8 mouse cellular contexts compared by ENCODE assay signal in the genomic region with DNA sequence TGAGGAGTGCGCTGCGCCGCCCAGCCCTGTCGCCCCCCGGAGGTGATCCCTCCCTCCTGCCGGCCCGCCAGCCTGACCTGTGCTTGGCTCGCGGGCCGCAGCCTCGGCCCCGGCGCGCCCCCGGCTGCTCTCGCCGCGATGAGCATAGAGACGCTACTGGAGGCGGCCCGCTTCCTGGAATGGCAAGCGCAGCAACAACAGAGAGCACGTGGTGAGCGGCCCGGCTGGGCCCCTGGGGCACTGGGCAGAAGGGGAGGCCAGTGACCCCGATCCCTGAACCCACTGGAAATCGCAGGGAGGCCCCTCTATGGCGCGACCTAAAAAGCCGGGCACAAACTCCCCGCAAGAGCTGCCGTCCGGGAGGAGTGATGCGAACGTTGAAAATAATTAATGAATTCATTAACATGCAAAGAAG. TPM values are rescaled to one million over a fixed set of nuclear protein-coding genes. Genes with fewer than 3 reads are reported as not detected.
A peak's percentile ranks its signal among the peaks of the same experiment; 100 is the strongest.
DNase-seq lines count a peak whose midpoint lies in the region; ATAC-seq and TF ChIP-seq lines count a peak whose summit lies in the region.

No protein-coding gene starts in this region.

- 0 out of 2 replicates have a peak, but pooled peaks have one; percentile 1 for ATAC-seq in intestine, embryonic 16.5 days
- no peak for ATAC-seq in liver, postnatal 0 days
- ATAC-seq in neural tube, embryonic 15.5 days (ENCODE audit: low FRiP score): peak; percentile 7; the same call in 1 of the 2 replicates

- no peak for TF ChIP-seq EP300 in liver, postnatal 0 days (IDR thresholded peaks at IDR 0.05; ENCODE audit: low read depth)

- H3K27ac ChIP-seq in intestine, embryonic 16.5 days (ENCODE audit: low read length): peak overlapping the region; percentile 97
- H3K27ac ChIP-seq in liver, postnatal 0 days (ENCODE audit: low read depth): peak overlapping the region; percentile 98
- H3K27ac ChIP-seq in neural tube, embryonic 15.5 days (replicated peaks): peak overlapping the region; percentile 97

- peak overlapping the region; percentile 89 for H3K4me3 ChIP-seq in intestine, embryonic 16.5 days (ENCODE audit: low read length)
- H3K4me3 ChIP-seq in liver, postnatal 0 days (ENCODE audit: low read depth, low read length): peak overlapping the region; percentile 85
- H3K4me3 ChIP-seq in neural tube, embryonic 15.5 days (replicated peaks): peak overlapping the region; percentile 99

- 0% methylated on average over 35 of the region's 35 CpGs for WGBS in intestine, embryonic 16.5 days
- WGBS in liver, postnatal 0 days (ENCODE audit: insufficient replicate concordance): 2% methylated on average over 35 of the region's 35 CpGs
- WGBS in neural tube, embryonic 15.5 days: under 1% methylated on average over 35 of the region's 35 CpGs

- no peaks in the 10 kb centered on the region for H3K36me3 ChIP-seq in intestine, embryonic 16.5 days (ENCODE audit: control insufficient read depth, insufficient read depth, low read length)
- H3K36me3 ChIP-seq in liver, postnatal 0 days (replicated peaks; ENCODE audit: insufficient read depth, low read length): no peaks in the 10 kb centered on the region
- H3K36me3 ChIP-seq in neural tube, embryonic 15.5 days: no peaks in the 10 kb centered on the region

- no peak for TF ChIP-seq CTCF in liver, postnatal 0 days (IDR thresholded peaks at IDR 0.05; ENCODE audit: low read depth)

- DNase-seq in ovary, postnatal 36 days (ENCODE audit: low spot score): peak; percentile 59
- DNase-seq in ovary, adult 18-20 months (ENCODE audit: low spot score): no peak
- peak; percentile 77 for DNase-seq in cerebellum, adult 11-12 months
- DNase-seq in forelimb bud, embryonic 11.5 days (ENCODE audit: low read depth, low spot score): peak; percentile 21
- peak; percentile 66 for DNase-seq in liver, postnatal 0 days
- no peak for DNase-seq in frontal cortex, postnatal 14 days (ENCODE audit: low spot score in 2 of 2)

- H3K4me2 ChIP-seq in intestine, embryonic 16.5 days (ENCODE audit: low read depth, low read length): peak overlapping the region; percentile 65
- H3K4me2 ChIP-seq in liver, postnatal 0 days (ENCODE audit: low read depth, low read length): peak overlapping the region; percentile 89
- peak overlapping the region; percentile 90 for H3K4me2 ChIP-seq in neural tube, embryonic 15.5 days

- peaks cover 41% of the 10 kb centered on the region for H3K4me1 ChIP-seq in intestine, embryonic 16.5 days (ENCODE audit: control insufficient read depth, insufficient read depth, low read length)
- H3K4me1 ChIP-seq in liver, postnatal 0 days (ENCODE audit: insufficient read depth): peaks cover 68% of the 10 kb centered on the region
- H3K4me1 ChIP-seq in neural tube, embryonic 15.5 days: peaks cover 51% of the 10 kb centered on the region

- H3K9me3 ChIP-seq in intestine, embryonic 16.5 days (ENCODE audit: control insufficient read depth, low read length): no peaks in the 10 kb centered on the region
- no peaks in the 10 kb centered on the region for H3K9me3 ChIP-seq in liver, postnatal 0 days (ENCODE audit: low read length)
- no peaks in the 10 kb centered on the region for H3K9me3 ChIP-seq in neural tube, embryonic 15.5 days (replicated peaks)

- peak overlapping the region; percentile 86 for H3K9ac ChIP-seq in intestine, embryonic 16.5 days (ENCODE audit: low read depth, low read length)
- H3K9ac ChIP-seq in liver, postnatal 0 days (replicated peaks): peak overlapping the region; percentile 92
- H3K9ac ChIP-seq in neural tube, embryonic 15.5 days (replicated peaks): peak overlapping the region; percentile 94

- no peaks in the 10 kb centered on the region for H3K27me3 ChIP-seq in intestine, embryonic 16.5 days (replicated peaks; ENCODE audit: control insufficient read depth, insufficient read depth, low read length)
- H3K27me3 ChIP-seq in liver, postnatal 0 days (ENCODE audit: insufficient read depth, low read length): no peaks in the 10 kb centered on the region
- no peaks in the 10 kb centered on the region for H3K27me3 ChIP-seq in neural tube, embryonic 15.5 days (replicated peaks)

RNA-seq across cellular contexts. Expression of a gene that starts 0.5 kb away (rescaled TPM):
- polyA plus RNA-seq in intestine, embryonic 16.5 days (2015; fragmentation: Nextera tagmentation; extraction: Ambion mirVana): 3.1 and 4.0 TPM in 2 replicates
- polyA plus RNA-seq in liver, postnatal 0 days (2015; fragmentation: Nextera tagmentation; extraction: Ambion mirVana): 1.3 and 1.4 TPM in 2 replicates
- polyA plus RNA-seq in neural tube, embryonic 15.5 days (2015; fragmentation: Nextera tagmentation; extraction: Ambion mirVana): 7.0 and 7.3 TPM in 2 replicates

Comparison
In these comparisons a context has a peak if more than half of its experiments do, and no peak if none do; other contexts are left out.
1. DNase-seq: peak in ovary, postnatal 36 days (single experiment), cerebellum, adult 11-12 months (single experiment), forelimb bud, embryonic 11.5 days (single experiment) and liver, postnatal 0 days (single experiment); none in ovary, adult 18-20 months (single experiment) and frontal cortex, postnatal 14 days (0 of 2).
2. Peak in every context shown above with its lines, with median percentiles within 50 percentile points of each other: H3K27ac ChIP-seq, H3K4me2 ChIP-seq, H3K4me3 ChIP-seq and H3K9ac ChIP-seq.